Mouse (Mus musculus): ENCODE measurements around the gene Taar9.
"Not testable (repeated sequence)": the region's sequence is repeated elsewhere in the genome, so short reads cannot be mapped to it uniquely, and the experiment has no call there.

Gene Taar9

GRCm38 (mm10) chr10:24076200-24076599 lies 33.1 kb downstream of the Taar9 start, which contains the start of gene Taar8a:
Taar8a (plus strand) TSS chr10:24076500.
- DNase-seq (ENCODE audit: low spot score in 2 of 2), result not testable (repeated sequence)

DNA sequence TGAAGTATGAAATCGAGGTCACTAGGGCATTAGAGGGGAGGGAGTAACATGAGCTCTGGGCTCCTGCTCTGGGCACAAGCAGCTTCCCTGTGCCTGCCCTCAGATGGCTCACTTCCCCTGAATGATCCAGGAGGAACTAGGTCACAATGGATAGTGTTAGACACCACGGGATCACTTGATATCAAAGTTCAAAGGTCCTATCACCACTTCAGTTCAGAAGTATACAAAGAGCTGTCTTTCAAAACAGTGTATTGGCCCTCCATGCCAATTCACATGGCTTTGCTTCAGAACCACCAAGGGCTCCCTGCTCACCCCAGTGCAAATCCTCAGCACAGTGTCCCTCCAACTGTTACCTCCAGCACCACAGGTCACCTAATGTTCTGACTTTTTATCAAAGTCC lies 34.6 kb downstream of the Taar9 start:
- DNase-seq (ENCODE audit: low spot score in 2 of 2), result not testable (repeated sequence)

- no peak for DNase-seq (ENCODE audit: low spot score in 2 of 2)
Measured at GRCm38 (mm10) chr10:24058986-24059385, 50.3 kb downstream of the Taar9 start.

All from thymus, postnatal 10 days (tissue).